In the genomic region with DNA sequence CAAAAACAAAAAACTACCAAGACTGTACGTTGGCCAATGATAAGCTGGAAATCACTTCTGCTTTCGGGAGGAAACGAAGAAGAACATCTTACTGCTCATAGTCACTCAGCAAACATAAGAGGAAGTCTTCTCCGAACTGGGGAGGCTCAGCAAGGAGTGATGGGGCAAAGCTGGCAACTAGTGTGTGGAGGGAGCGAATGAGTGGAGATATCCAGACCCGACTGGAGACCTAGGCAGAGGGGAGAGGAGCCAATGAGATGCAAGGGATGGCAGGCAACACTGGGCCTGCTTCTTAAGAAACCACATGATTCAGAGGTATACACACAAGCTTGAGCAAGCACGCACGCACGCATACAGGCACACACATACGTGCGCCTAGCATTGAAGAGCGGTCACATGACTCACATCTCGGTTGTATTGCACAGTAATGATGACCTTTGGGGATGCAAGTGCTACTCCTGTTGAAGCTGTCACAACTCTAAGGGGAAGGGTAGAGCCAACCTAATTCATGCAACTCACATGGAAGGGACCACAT, we compare ENCODE assay signal across 9 mouse cellular contexts. TPM values are rescaled to one million over a fixed set of nuclear protein-coding genes. Genes with fewer than 3 reads are reported as not detected.
DNase-seq lines count a peak whose midpoint lies in the region; ATAC-seq lines count a peak whose summit lies in the region.
"Had no signal": no experiment of that assay in that cellular context is flagged by ENCODE, and none has a peak within 500 bp of the region (broad histone marks: within the 10 kb centered on the region; RNA-seq: fewer than 3 reads in every experiment).

No protein-coding gene starts in this region.

- ATAC-seq in activated CD4-positive, CD25-positive, alpha-beta regulatory T cell, adult 4 months = peak; percentile 51
- ATAC-seq in midbrain, embryonic 11.5 days (ENCODE audit: low FRiP score) = no peak

- H3K27me3 ChIP-seq in midbrain, embryonic 11.5 days (ENCODE audit: control insufficient read depth, insufficient read depth, low read length) = no peaks in the 10 kb centered on the region
- H3K27me3 ChIP-seq: embryonic facial prominence, embryonic 12.5 days had no signal

- H3K36me3 ChIP-seq in midbrain, embryonic 11.5 days (ENCODE audit: control insufficient read depth, insufficient read depth, low read length) = no peaks in the 10 kb centered on the region
- H3K36me3 ChIP-seq: embryonic facial prominence, embryonic 12.5 days had no signal

- no peaks in the 10 kb centered on the region for H3K9me3 ChIP-seq in midbrain, embryonic 11.5 days (ENCODE audit: control insufficient read depth, low read length)
- H3K9me3 ChIP-seq: embryonic facial prominence, embryonic 12.5 days had no signal

- no peak overlapping the region for H3K27ac ChIP-seq in midbrain, embryonic 11.5 days (ENCODE audit: low read depth, low read length)
- H3K27ac ChIP-seq: embryonic facial prominence, embryonic 12.5 days had no signal

- H3K9ac ChIP-seq in midbrain, embryonic 11.5 days (ENCODE audit: low read length) = no peak overlapping the region
- H3K9ac ChIP-seq: embryonic facial prominence, embryonic 12.5 days had no signal

- H3K4me2 ChIP-seq in midbrain, embryonic 11.5 days = no peak overlapping the region
- H3K4me2 ChIP-seq: embryonic facial prominence, embryonic 12.5 days had no signal

- H3K4me3 ChIP-seq in midbrain, embryonic 11.5 days (ENCODE audit: low read depth, low read length) = no peak overlapping the region
- H3K4me3 ChIP-seq: embryonic facial prominence, embryonic 12.5 days had no signal

- no peaks in the 10 kb centered on the region for H3K4me1 ChIP-seq in midbrain, embryonic 11.5 days (ENCODE audit: control insufficient read depth, insufficient read depth, low read length)
- H3K4me1 ChIP-seq: embryonic facial prominence, embryonic 12.5 days had no signal

- 89% methylated on average over 13 of the region's 13 CpGs for WGBS in midbrain, embryonic 11.5 days

- DNase-seq in lung, adult 18-20 months = peak; percentile 23 to 24
- DNase-seq in lung, postnatal 10 days = no peak
- peak; percentile 27 to 37 for DNase-seq in lung, postnatal 4 days
- DNase-seq in spleen, postnatal 4 days (ENCODE audit: low spot score in 2 of 2) = peak; percentile 37 to 69
- DNase-seq in midbrain, embryonic 11.5 days (ENCODE audit: low spot score, missing footprints) = no peak
- DNase-seq in embryo, embryonic 11 days = no peak
- DNase-seq: kidney, postnatal 4 days had no signal

RNA-seq across cellular contexts. Expression of a gene that starts 1.0 kb away (rescaled TPM):
- 1 to 10 TPM; 6.7 to 8.7 TPM for polyA plus RNA-seq in activated CD4-positive, CD25-positive, alpha-beta regulatory T cell, adult 4 months (2017; shearing (Covaris generic))
- polyA plus RNA-seq in midbrain, embryonic 11.5 days (2014; fragmentation: Nextera tagmentation; extraction: Ambion mirVana) = 0.33 and 0.41 TPM in 2 replicates

RNA-seq across cellular contexts. Expression of a gene that starts 8.9 kb away (rescaled TPM):
- 1 to 10 TPM; 1.7 to 2.2 TPM for polyA plus RNA-seq in activated CD4-positive, CD25-positive, alpha-beta regulatory T cell, adult 4 months (2017; shearing (Covaris generic))
- 14.8 and 17.3 TPM in 2 replicates for polyA plus RNA-seq in midbrain, embryonic 11.5 days (2014; fragmentation: Nextera tagmentation; extraction: Ambion mirVana)

RNA-seq across cellular contexts. Expression of a gene that starts 27.6 kb away (rescaled TPM):
- 10 to 100 TPM; 54.0 to 63.2 TPM for polyA plus RNA-seq in activated CD4-positive, CD25-positive, alpha-beta regulatory T cell, adult 4 months (2017; shearing (Covaris generic))
- 0.62 and 0.85 TPM in 2 replicates for polyA plus RNA-seq in midbrain, embryonic 11.5 days (2014; fragmentation: Nextera tagmentation; extraction: Ambion mirVana)

Comparison
In these comparisons a context has a peak if more than half of its experiments do, and no peak if none do; other contexts are left out.
1. DNase-seq: peak in lung, adult 18-20 months (2 of 2), lung, postnatal 4 days (2 of 2) and spleen, postnatal 4 days (2 of 2); none in lung, postnatal 10 days (single experiment), midbrain, embryonic 11.5 days (single experiment) and embryo, embryonic 11 days (single experiment).
2. RNA of a gene that starts 27.6 kb away (polyA plus RNA-seq): 54.0 to 63.2 TPM in activated CD4-positive, CD25-positive, alpha-beta regulatory T cell, adult 4 months; 0.62 to 0.85 TPM in midbrain, embryonic 11.5 days; every median in the first group is over 10 times any median in the second.